Mouse (Mus musculus): ENCODE data around the gene Pnldc1. TPM values are rescaled to one million over a fixed set of nuclear protein-coding genes. Genes with fewer than 3 reads are reported as not detected.

Gene Pnldc1
- total RNA-seq, 2 experiments from 2014 or later: 1.1 to 1.2 TPM

- DNase-seq: no peak
- intact Hi-C loops (cut with DNase I): no loop called here
Observed at GRCm38 (mm10) chr17:12864111-12864510, 45.9 kb downstream of the Pnldc1 start.

GRCm38 (mm10) chr17:12859006-12859520 lies 51.0 kb downstream of the Pnldc1 start:
- DNase-seq: no peak
- intact Hi-C loops (cut with DNase I): no loop called here

- no peak for DNase-seq
- intact Hi-C loops (cut with DNase I): no loop called here
Observed at GRCm38 (mm10) chr17:12858072-12858471, 52.0 kb downstream of the Pnldc1 start.

GRCm38 (mm10) chr17:12857395-12857794 lies 52.6 kb downstream of the Pnldc1 start:
- DNase-seq: no peak
- intact Hi-C loops (cut with DNase I): no loop called here

- intact Hi-C loops (cut with DNase I): no loop called here
- DNase-seq: no peak
Observed at GRCm38 (mm10) chr17:12854386-12854785, 55.6 kb downstream of the Pnldc1 start.

- DNase-seq: no peak
- intact Hi-C loops (cut with DNase I): no loop called here
Observed at GRCm38 (mm10) chr17:12853821-12854220, 56.2 kb downstream of the Pnldc1 start.

- intact Hi-C loops (cut with DNase I): no loop called here
Observed at GRCm38 (mm10) chr17:12851689-12852088, 58.3 kb downstream of the Pnldc1 start.

GRCm38 (mm10) chr17:12849778-12850382 lies 60.1 kb downstream of the Pnldc1 start:
- no peak for DNase-seq
- intact Hi-C loops (cut with DNase I): no loop called here

More at GRCm38 (mm10) chr17:12851689-12852088, 58.3 kb downstream of the Pnldc1 start:
- DNase-seq: no peak

GRCm38 (mm10) chr17:12847736-12848135 lies 62.3 kb downstream of the Pnldc1 start:
- intact Hi-C loops (cut with DNase I): no loop called here
- no peak for DNase-seq

- DNase-seq: no peak
- intact Hi-C loops (cut with DNase I): no loop called here
Observed at GRCm38 (mm10) chr17:12846474-12846873, 63.6 kb downstream of the Pnldc1 start.

- intact Hi-C loops (cut with DNase I): no loop called here
Observed at GRCm38 (mm10) chr17:12845862-12846261, 64.2 kb downstream of the Pnldc1 start.

GRCm38 (mm10) chr17:12844540-12844939 lies 65.5 kb downstream of the Pnldc1 start:
- DNase-seq: no peak
- intact Hi-C loops (cut with DNase I): no loop called here

More at GRCm38 (mm10) chr17:12845862-12846261, 64.2 kb downstream of the Pnldc1 start:
- no peak for DNase-seq

GRCm38 (mm10) chr17:12843826-12844225 lies 66.2 kb downstream of the Pnldc1 start:
- intact Hi-C loops (cut with DNase I): no loop called here
- no peak for DNase-seq

- intact Hi-C loops (cut with DNase I): no loop called here
- no peak for DNase-seq
Observed at GRCm38 (mm10) chr17:12839475-12840267, 70.4 kb downstream of the Pnldc1 start.

Small RNA genes lying within 50 kb of the gene (microRNA-seq; reads per million reads assigned to microRNA genes)
- 0 reads per million in 2 experiments for gene Gm24085

Other genes with a start within 250 kb of the Pnldc1 start
- gene Slc22a1, start 234.4 kb downstream of the Pnldc1 start, total RNA-seq (2021): 1 to 10 TPM; 6.5 to 9.0 TPM
- 100 to 1,000 TPM; 131 to 132 TPM for gene Igf2r, start 140.6 kb downstream of the Pnldc1 start, total RNA-seq (2021)
- gene Mas1, start 42.1 kb downstream of the Pnldc1 start, total RNA-seq (2021): 1 to 10 TPM in 1 of 2 experiments, under 1 TPM in 1; 0.48 to 1.1 TPM
- gene Mrgprh, start 34.2 kb downstream of the Pnldc1 start, total RNA-seq (2021): 1 to 10 TPM; 3.6 to 4.1 TPM
- gene Tcp1, start 5.5 kb upstream of the Pnldc1 start, total RNA-seq (2021): 100 to 1,000 TPM; 171 to 198 TPM
- 100 to 1,000 TPM; 145 to 161 TPM for gene Mrpl18, start 6.1 kb upstream of the Pnldc1 start, total RNA-seq (2021)
- gene Acat3, start 30.4 kb upstream of the Pnldc1 start, total RNA-seq (2021): under 1 TPM; 0.29 to 0.31 TPM
- 1 to 10 TPM; 8.2 to 9.6 TPM for gene Acat2, start 50.5 kb upstream of the Pnldc1 start, total RNA-seq (2021)
- gene Wtap, start 83.9 kb upstream of the Pnldc1 start, total RNA-seq (2021): 10 to 100 TPM; 38.8 to 41.1 TPM
- 100 to 1,000 TPM; 905 to 941 TPM for gene Sod2, start 96.6 kb upstream of the Pnldc1 start, total RNA-seq (2021)
- under 1 TPM; 0.31 to 0.44 TPM for gene Gpr31b, start 142.1 kb upstream of the Pnldc1 start, total RNA-seq (2021)
- gene Tcp10b, start 150.9 kb upstream of the Pnldc1 start, total RNA-seq (2021): not detected
- not detected for gene Unc93a, start 221.6 kb upstream of the Pnldc1 start, total RNA-seq (2021)